Mouse (Mus musculus) stomach, postnatal 0 days (tissue): Measurements from ENCODE around the gene Myom1. TPM values are rescaled to one million over a fixed set of nuclear protein-coding genes. Genes with fewer than 3 reads are reported as not detected.

ENCODE experiments used
- ATAC-seq: fragments of 200-750 bp; cut with Nextera tagmentation; 2 replicates; pipeline ENCODE4 v1.8.0; 2017; ENCODE audit not compliant: low FRiP score, low TSS enrichment
- DNase-seq: peaks from one replicate; pipeline ENCODE4 v3.0.0-alpha.2; 2016; ENCODE audit warnings: low spot score
- H3K27ac ChIP-seq: fragments of 300-500 bp; sonication (generic); replicated peaks from 2 replicates; pipeline ENCODE4 v1.5.1; 2014; ENCODE audit warnings: mild to moderate bottlenecking, control low read depth
- H3K27me3 ChIP-seq: fragments of 300-500 bp; sonication (generic); 2 replicates; pipeline ENCODE4 v1.6.1; 2014; ENCODE audit warnings: low read length; ENCODE audit not compliant: control insufficient read depth, insufficient read depth
- H3K36me3 ChIP-seq: fragments of 300-500 bp; sonication (generic); 2 replicates; pipeline ENCODE4 v1.6.1; 2014; ENCODE audit warnings: low read length, mixed read lengths; ENCODE audit not compliant: control insufficient read depth, insufficient read depth
- H3K4me1 ChIP-seq: fragments of 300-500 bp; sonication (generic); replicated peaks from 2 replicates; pipeline ENCODE4 v1.6.1; 2014; ENCODE audit warnings: antibody characterized with exemption; ENCODE audit not compliant: control insufficient read depth, insufficient read depth
- H3K4me2 ChIP-seq: fragments of 300-500 bp; sonication (generic); replicated peaks from 2 replicates; pipeline ENCODE4 v1.6.1; 2014; ENCODE audit warnings: low read depth, mild to moderate bottlenecking, control low read depth, moderate library complexity
- H3K4me3 ChIP-seq: fragments of 300-500 bp; sonication (generic); 2 replicates; pipeline ENCODE4 v1.5.1; 2014; ENCODE audit warnings: low read depth, low read length, control low read depth
- H3K9ac ChIP-seq: fragments of 300-500 bp; sonication (generic); 2 replicates; pipeline ENCODE4 v1.6.1; 2014; ENCODE audit warnings: mild to moderate bottlenecking, low read length, control low read depth, mixed read lengths
- H3K9me3 ChIP-seq: fragments of 300-500 bp; sonication (generic); 2 replicates; pipeline ENCODE4 v1.6.1; 2016; ENCODE audit warnings: low read length; ENCODE audit not compliant: control insufficient read depth
- CTCF ChIP-seq: IDR thresholded peaks from 2 replicates; pipeline ENCODE4 v1.5.1; 2016; ENCODE audit warnings: antibody characterized with exemption, low read depth, mild to moderate bottlenecking, moderate library complexity
- EP300 ChIP-seq: optimal IDR thresholded peaks from 2 replicates; pipeline ENCODE3; 2016; ENCODE audit warnings: antibody characterized with exemption
- WGBS: fragments of 180-500 bp; shearing (Covaris S2); extraction: QIAGEN DNeasy Blood & Tissue Kit; methylation state at CpG from one replicate; pipeline ENCODE4 v1.1.7; 2014; 5-methylcytosine and 5-hydroxymethylcytosine counted together
- polyA plus RNA-seq: library from polyadenylated mRNA; unstranded; fragments of >200 nt; fragmentation: Nextera tagmentation; extraction: Ambion mirVana; gene quantifications from 2 replicates; pipeline ENCODE4 v1.2.1, GENCODE M21; 2015

Gene Myom1
- polyA plus RNA-seq, 1 experiment from 2014 or later, result 9.8 TPM

- TF ChIP-seq CTCF, result no peak
- TF ChIP-seq EP300, result no peak
- DNase-seq, result no peak
- no peak overlapping the region for H3K27ac ChIP-seq
Observed at GRCm38 (mm10) chr17:71129489-71130261, 127.2 kb downstream of the Myom1 start.

GRCm38 (mm10) chr17:71132221-71132620, 129.8 kb downstream of the Myom1 start:
- Histone ChIP-seq H3K4me1 (no peaks in the 10 kb centered on the region; the same call in 1 of the 2 replicates), H3K9me3 (no peaks in the 10 kb centered on the region), H3K27me3 (no peaks in the 10 kb centered on the region), H3K4me2 (no peak overlapping the region), H3K9ac (no peak overlapping the region), H3K4me3 (no peak overlapping the region), H3K27ac (no peak overlapping the region), H3K36me3 (no peaks in the 10 kb centered on the region)
- no peak for TF ChIP-seq EP300
- TF ChIP-seq CTCF, result no peak
- DNase-seq, result no peak
- no peak for ATAC-seq

More at GRCm38 (mm10) chr17:71129489-71130261, 127.2 kb downstream of the Myom1 start:
- Histone ChIP-seq H3K9ac (no peak overlapping the region), H3K4me1 (no peaks in the 10 kb centered on the region; the same call in 1 of the 2 replicates), H3K36me3 (no peaks in the 10 kb centered on the region), H3K4me2 (no peak overlapping the region), H3K9me3 (no peaks in the 10 kb centered on the region), H3K4me3 (no peak overlapping the region), H3K27me3 (no peaks in the 10 kb centered on the region)
- WGBS, result 49% methylated on average over 9 of the region's 9 CpGs
- ATAC-seq, result no peak

GRCm38 (mm10) chr17:71132856-71133439, 130.5 kb downstream of the Myom1 start:
- Histone ChIP-seq H3K36me3 (no peaks in the 10 kb centered on the region), H3K9ac (no peak overlapping the region), H3K27me3 (no peaks in the 10 kb centered on the region), H3K9me3 (no peaks in the 10 kb centered on the region), H3K27ac (no peak overlapping the region), H3K4me1 (no peaks in the 10 kb centered on the region; the same call in 1 of the 2 replicates), H3K4me2 (no peak overlapping the region), H3K4me3 (no peak overlapping the region)
- WGBS, result 78% methylated on average over 11 of the region's 11 CpGs
- no peak for ATAC-seq
- no peak for DNase-seq
- TF ChIP-seq EP300 (no peak), CTCF (no peak)

GRCm38 (mm10) chr17:71134441-71134955, 132.1 kb downstream of the Myom1 start:
- Histone ChIP-seq H3K27ac (no peak overlapping the region), H3K4me3 (no peak overlapping the region), H3K4me2 (no peak overlapping the region), H3K9me3 (no peaks in the 10 kb centered on the region), H3K4me1 (no peaks in the 10 kb centered on the region; the same call in 1 of the 2 replicates), H3K27me3 (no peaks in the 10 kb centered on the region), H3K9ac (no peak overlapping the region), H3K36me3 (no peaks in the 10 kb centered on the region)
- TF ChIP-seq CTCF, result no peak
- no peak for TF ChIP-seq EP300
- WGBS, result 84% methylated on average over 3 of the region's 3 CpGs
- DNase-seq (no peak), ATAC-seq (no peak)

GRCm38 (mm10) chr17:71135108-71135507, 132.7 kb downstream of the Myom1 start:
- TF ChIP-seq EP300 (no peak), CTCF (no peak)
- Histone ChIP-seq H3K9me3 (no peaks in the 10 kb centered on the region), H3K27me3 (no peaks in the 10 kb centered on the region), H3K4me1 (no peaks in the 10 kb centered on the region), H3K4me2 (no peak overlapping the region), H3K27ac (no peak overlapping the region), H3K36me3 (no peaks in the 10 kb centered on the region), H3K4me3 (no peak overlapping the region), H3K9ac (no peak overlapping the region)
- ATAC-seq (no peak), DNase-seq (no peak)
- WGBS, result 56% methylated on average over 5 of the region's 5 CpGs

- Histone ChIP-seq H3K36me3 (no peaks in the 10 kb centered on the region), H3K9me3 (no peaks in the 10 kb centered on the region), H3K9ac (no peak overlapping the region), H3K4me2 (no peak overlapping the region), H3K4me3 (no peak overlapping the region), H3K4me1 (no peaks in the 10 kb centered on the region), H3K27me3 (no peaks in the 10 kb centered on the region), H3K27ac (no peak overlapping the region)
- WGBS, result 81% methylated on average over 5 of the region's 5 CpGs
- TF ChIP-seq EP300, result no peak
- no peak for TF ChIP-seq CTCF
- ATAC-seq, result no peak
- no peak for DNase-seq
Observed at GRCm38 (mm10) chr17:71135866-71136265, 133.4 kb downstream of the Myom1 start.
